Mouse (Mus musculus): Measurements from ENCODE around the gene Mrps22.

The Mrps22 gene

GRCm38 (mm10) chr9:98601156-98601836 lies at the start of gene Mrps22:
Gene Mrps22, minus strand, starts transcription at chr9:98601660.
- peak; percentile 100 for ATAC-seq (ENCODE audit: low TSS enrichment)

- ATAC-seq (ENCODE audit: low TSS enrichment), result no peak
These were observed 49.1 kb upstream of the Mrps22 start for GRCm38 (mm10) chr9:98650547-98650946.

- no peak for ATAC-seq (ENCODE audit: low TSS enrichment)
These were observed 46.0 kb upstream of the Mrps22 start for GRCm38 (mm10) chr9:98647418-98647817.

GRCm38 (mm10) chr9:98645750-98646149 lies 44.3 kb upstream of the Mrps22 start:
- peak; percentile 97 for ATAC-seq (ENCODE audit: low TSS enrichment)

- ATAC-seq (ENCODE audit: low TSS enrichment), result no peak
These were observed 40.7 kb upstream of the Mrps22 start for GRCm38 (mm10) chr9:98642126-98642525.

GRCm38 (mm10) chr9:98633287-98634162 lies 32.1 kb upstream of the Mrps22 start:
- ATAC-seq (ENCODE audit: low TSS enrichment), result no peak

GRCm38 (mm10) chr9:98628480-98628879 lies 27.0 kb upstream of the Mrps22 start:
- no peak for ATAC-seq (ENCODE audit: low TSS enrichment)

GRCm38 (mm10) chr9:98604896-98605295 lies 3.4 kb upstream of the Mrps22 start:
- no peak for ATAC-seq (ENCODE audit: low TSS enrichment)

GRCm38 (mm10) chr9:98601837-98602359 lies 438 bp upstream of the Mrps22 start:
- ATAC-seq (ENCODE audit: low TSS enrichment), result no peak

GRCm38 (mm10) chr9:98600094-98600493 lies 1.4 kb downstream of the Mrps22 start:
- ATAC-seq (ENCODE audit: low TSS enrichment), result no peak

GRCm38 (mm10) chr9:98583852-98584251 lies 17.6 kb downstream of the Mrps22 start:
- ATAC-seq (ENCODE audit: low TSS enrichment), result no peak

GRCm38 (mm10) chr9:98563137-98564126 lies 38.0 kb downstream of the Mrps22 start, which contains the start of gene Copb2:
Gene Copb2, plus strand, starts transcription at chr9:98563721.
- peak; percentile 99 for ATAC-seq (ENCODE audit: low TSS enrichment)

GRCm38 (mm10) chr9:98544042-98544441 lies 57.4 kb downstream of the Mrps22 start:
- no peak for ATAC-seq (ENCODE audit: low TSS enrichment)
